Mouse (Mus musculus) embryonic facial prominence, embryonic 15.5 days (tissue): ENCODE measurements at regions not wholly inside any gene's neighbourhood (a gene's known extent, or its start where the extent isn't known, plus 50 kb on each side); places are given as distances from the start of the nearest gene placed in this dataset.

Experiments
- ATAC-seq: fragments of 200-750 bp; cut with Nextera tagmentation; 2 replicates; pipeline ENCODE4 v1.8.0; 2017; ENCODE audit warnings: low read depth, moderate TSS enrichment; ENCODE audit not compliant: insufficient number of reproducible peaks, low FRiP score, low TSS enrichment
- H3K27ac ChIP-seq: fragments of 300-500 bp; sonication (generic); replicated peaks from 2 replicates; pipeline ENCODE4 v1.5.1; 2015; ENCODE audit warnings: mild to moderate bottlenecking, inconsistent platforms
- H3K27me3 ChIP-seq: fragments of 300-500 bp; sonication (generic); 2 replicates; pipeline ENCODE4 v1.6.1; 2015; ENCODE audit warnings: inconsistent platforms
- H3K36me3 ChIP-seq: fragments of 300-500 bp; sonication (generic); 2 replicates; pipeline ENCODE4 v1.6.1; 2015; ENCODE audit warnings: mild to moderate bottlenecking, inconsistent platforms
- H3K4me1 ChIP-seq: fragments of 300-500 bp; sonication (generic); 2 replicates; pipeline ENCODE4 v1.6.1; 2015; ENCODE audit warnings: inconsistent platforms
- H3K4me2 ChIP-seq: fragments of 300-500 bp; sonication (generic); replicated peaks from 2 replicates; pipeline ENCODE4 v1.6.1; 2015; ENCODE audit warnings: mild to moderate bottlenecking, inconsistent platforms
- H3K4me3 ChIP-seq: fragments of 300-500 bp; sonication (generic); replicated peaks from 2 replicates; pipeline ENCODE4 v1.5.1; 2015; ENCODE audit warnings: mild to moderate bottlenecking, inconsistent platforms
- H3K9ac ChIP-seq: fragments of 300-500 bp; sonication (generic); 2 replicates; pipeline ENCODE4 v1.6.1; 2015; ENCODE audit warnings: inconsistent platforms
- H3K9me3 ChIP-seq: fragments of 300-500 bp; sonication (generic); replicated peaks from 2 replicates; pipeline ENCODE4 v1.6.1; 2016; ENCODE audit warnings: inconsistent platforms
- WGBS: fragments of 180-500 bp; shearing (Covaris S2); methylation state at CpG from one replicate; pipeline ENCODE4 v1.1.7; 2015; 5-methylcytosine and 5-hydroxymethylcytosine counted together

DNA sequence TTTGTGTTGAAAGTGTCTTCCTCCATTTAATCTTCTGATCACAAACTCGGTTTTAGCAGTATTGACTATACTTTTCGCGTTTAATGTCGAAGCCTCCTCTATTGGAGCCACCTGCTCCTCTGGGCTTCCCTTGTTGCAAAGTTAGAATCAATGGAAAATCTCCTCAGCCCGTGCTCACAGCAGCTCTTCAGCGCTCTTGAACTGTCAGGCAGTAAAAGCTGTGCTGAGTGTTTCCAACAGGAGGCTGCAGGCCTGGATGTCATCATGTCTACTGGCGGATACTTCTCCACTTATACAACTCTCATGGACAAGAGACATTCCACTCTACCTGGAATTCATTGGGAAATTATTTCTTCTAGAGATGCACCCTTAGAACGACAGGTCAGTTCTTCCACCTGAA lies 380.4 kb upstream of the Crim1 start:
- ATAC-seq, result no peak
- H3K27ac ChIP-seq, result no peak overlapping the region
- H3K4me1 ChIP-seq, result no peaks in the 10 kb centered on the region
- no peak overlapping the region for H3K9ac ChIP-seq
- H3K9me3 ChIP-seq, result no peaks in the 10 kb centered on the region
- no peak overlapping the region for H3K4me2 ChIP-seq
- H3K4me3 ChIP-seq, result no peak overlapping the region
- H3K36me3 ChIP-seq, result no peaks in the 10 kb centered on the region
- H3K27me3 ChIP-seq, result no peaks in the 10 kb centered on the region
- 78% methylated on average over 8 of the region's 8 CpGs for WGBS

DNA sequence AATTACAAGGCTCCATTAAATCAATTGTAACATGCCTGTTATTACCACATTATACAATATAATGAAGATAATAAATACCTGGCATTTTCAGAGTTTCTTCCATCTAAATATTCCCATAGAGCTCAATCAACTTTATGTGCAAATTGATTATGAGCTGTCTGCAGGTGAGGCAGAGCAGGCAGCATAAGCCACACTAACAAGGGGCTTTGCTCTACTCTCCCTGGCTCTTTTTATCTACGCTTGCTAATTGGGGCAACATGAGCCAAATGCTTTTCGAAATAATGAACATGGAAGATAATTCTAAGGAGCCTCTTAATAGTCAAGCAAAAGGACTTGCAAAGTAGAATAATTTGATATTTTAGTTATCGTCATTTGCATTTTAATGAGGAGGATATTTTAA lies 356.1 kb upstream of the Crim1 start:
- H3K4me3 ChIP-seq, result no peak overlapping the region
- no peak overlapping the region for H3K27ac ChIP-seq
- H3K27me3 ChIP-seq, result no peaks in the 10 kb centered on the region
- H3K4me2 ChIP-seq, result no peak overlapping the region
- H3K9ac ChIP-seq, result no peak overlapping the region
- 78% methylated on average over 3 of the region's 3 CpGs for WGBS
- no peaks in the 10 kb centered on the region for H3K36me3 ChIP-seq
- no peaks in the 10 kb centered on the region for H3K4me1 ChIP-seq
- H3K9me3 ChIP-seq, result no peaks in the 10 kb centered on the region
- 0 out of 2 replicates have a peak, but pooled peaks have one; percentile 39 for ATAC-seq

- Histone ChIP-seq H3K27me3 (no peaks in the 10 kb centered on the region), H3K4me1 (no peaks in the 10 kb centered on the region), H3K4me3 (no peak overlapping the region), H3K9ac (no peak overlapping the region), H3K36me3 (no peaks in the 10 kb centered on the region), H3K4me2 (no peak overlapping the region), H3K27ac (no peak overlapping the region), H3K9me3 (no peaks in the 10 kb centered on the region)
- ATAC-seq, result no peak
- WGBS, result 80% methylated on average over 3 of the region's 3 CpGs
Measured at GRCm38 (mm10) chr17:77874497-77874896, 325.6 kb upstream of the Crim1 start.

- Histone ChIP-seq H3K4me1 (no peaks in the 10 kb centered on the region), H3K27ac (no peak overlapping the region), H3K4me2 (no peak overlapping the region), H3K9me3 (no peaks in the 10 kb centered on the region), H3K36me3 (no peaks in the 10 kb centered on the region), H3K9ac (no peak overlapping the region), H3K27me3 (no peaks in the 10 kb centered on the region), H3K4me3 (no peak overlapping the region)
- 25% methylated on average over 2 of the region's 2 CpGs for WGBS
- ATAC-seq, result no peak
Measured at GRCm38 (mm10) chr17:77877016-77877415, 323.0 kb upstream of the Crim1 start.

DNA sequence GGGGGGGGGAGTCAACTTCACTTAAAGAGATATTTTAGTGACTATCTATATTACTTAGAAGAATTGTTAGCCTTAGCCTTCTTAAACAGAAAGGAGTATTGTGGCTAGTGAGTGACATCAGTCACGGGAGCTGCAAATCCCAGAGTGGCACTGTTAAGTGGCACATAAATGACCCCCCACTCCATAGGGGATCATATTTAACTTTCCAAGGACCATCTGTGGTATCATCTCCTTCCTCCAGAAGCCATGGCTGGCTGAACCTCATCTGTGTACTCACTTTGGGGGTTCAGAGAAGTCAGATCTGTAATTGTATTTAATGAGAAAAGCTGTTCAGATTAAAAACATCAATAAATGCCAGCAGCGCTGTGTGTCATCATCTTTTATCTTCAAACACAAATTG lies 314.9 kb upstream of the Crim1 start:
- H3K4me2 ChIP-seq, result no peak overlapping the region
- H3K27ac ChIP-seq, result no peak overlapping the region
- H3K9ac ChIP-seq, result no peak overlapping the region
- WGBS, result 84% methylated on average over 2 of the region's 2 CpGs
- H3K36me3 ChIP-seq, result no peaks in the 10 kb centered on the region
- H3K27me3 ChIP-seq, result no peaks in the 10 kb centered on the region
- no peak overlapping the region for H3K4me3 ChIP-seq
- ATAC-seq, result no peak
- no peaks in the 10 kb centered on the region for H3K4me1 ChIP-seq
- no peaks in the 10 kb centered on the region for H3K9me3 ChIP-seq

DNA sequence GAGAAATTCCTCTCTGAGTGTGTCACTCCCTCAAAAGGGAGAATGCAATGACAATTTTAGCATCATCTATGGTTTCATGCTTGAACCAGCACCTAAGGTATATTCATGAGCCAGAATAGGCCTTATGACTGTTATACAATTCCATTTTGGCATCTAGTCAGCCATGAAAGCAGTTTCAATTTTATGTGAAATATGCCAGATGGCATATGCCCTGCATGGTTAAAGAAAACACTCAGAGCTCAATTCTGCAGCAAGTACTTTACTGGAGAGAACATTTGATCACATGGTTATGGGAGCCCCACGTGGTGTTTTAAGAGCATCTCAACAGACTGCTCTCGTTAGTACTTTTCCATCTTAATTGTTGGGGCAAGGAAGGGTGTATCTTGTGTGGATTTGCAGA lies 310.9 kb upstream of the Crim1 start:
- Histone ChIP-seq H3K4me3 (no peak overlapping the region), H3K9me3 (no peaks in the 10 kb centered on the region), H3K9ac (no peak overlapping the region), H3K4me2 (no peak overlapping the region), H3K4me1 (no peaks in the 10 kb centered on the region), H3K27me3 (no peaks in the 10 kb centered on the region), H3K36me3 (no peaks in the 10 kb centered on the region), H3K27ac (no peak overlapping the region)
- no peak for ATAC-seq
- WGBS, result 43% methylated on average over 2 of the region's 2 CpGs

DNA sequence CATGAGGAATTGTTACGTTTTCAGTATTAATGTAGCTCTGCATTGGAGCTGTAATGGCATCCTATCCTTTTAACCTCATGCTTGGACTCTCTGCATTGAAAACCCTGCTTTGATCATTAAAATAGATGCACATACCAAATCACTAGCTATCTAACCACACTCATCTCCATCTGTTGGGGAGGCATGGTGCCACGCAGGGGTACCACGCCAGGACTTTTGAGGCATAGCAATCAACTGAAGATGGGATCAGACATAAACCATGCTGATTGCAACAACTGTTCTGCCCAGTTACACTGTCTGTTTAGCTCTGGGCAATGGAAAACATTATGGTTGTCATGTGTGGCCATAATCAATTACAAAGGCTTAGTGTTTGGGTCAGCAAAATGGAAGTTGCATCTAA lies 295.6 kb upstream of the Crim1 start:
- no peak overlapping the region for H3K27ac ChIP-seq
- no peaks in the 10 kb centered on the region for H3K27me3 ChIP-seq
- H3K4me2 ChIP-seq, result no peak overlapping the region
- no peaks in the 10 kb centered on the region for H3K4me1 ChIP-seq
- no peak overlapping the region for H3K9ac ChIP-seq
- no peak overlapping the region for H3K4me3 ChIP-seq
- no peaks in the 10 kb centered on the region for H3K36me3 ChIP-seq
- no peaks in the 10 kb centered on the region for H3K9me3 ChIP-seq
- no peak for ATAC-seq
- WGBS, result 79% methylated on average over 3 of the region's 3 CpGs

GRCm38 (mm10) chr17:77913962-77914450 lies 286.0 kb upstream of the Crim1 start:
- 77% methylated on average over 4 of the region's 4 CpGs for WGBS
- no peak overlapping the region for H3K4me3 ChIP-seq
- ATAC-seq, result no peak

DNA sequence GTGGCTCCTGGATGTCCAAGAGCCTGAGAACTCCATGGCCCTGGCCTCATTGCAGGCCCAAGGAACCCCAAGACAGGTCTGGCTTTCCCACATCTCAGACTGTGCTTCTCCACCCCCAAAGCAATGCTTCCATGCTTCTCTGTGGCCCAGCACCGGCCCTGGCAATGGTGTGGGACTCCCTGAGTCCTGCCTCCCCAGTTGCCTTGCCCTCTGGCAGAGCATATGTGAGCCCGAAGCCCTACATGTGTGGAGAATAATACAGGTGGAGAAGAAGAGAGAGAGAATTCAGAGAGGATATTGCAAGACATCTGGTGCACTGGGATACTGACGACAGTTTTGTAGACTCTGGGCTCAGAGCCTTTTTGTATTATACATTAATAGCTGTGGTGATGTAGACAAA lies 269.8 kb upstream of the Crim1 start:
- H3K9ac ChIP-seq, result no peak overlapping the region
- H3K9me3 ChIP-seq, result no peaks in the 10 kb centered on the region
- H3K4me1 ChIP-seq, result no peaks in the 10 kb centered on the region
- no peak overlapping the region for H3K4me3 ChIP-seq
- H3K36me3 ChIP-seq, result no peaks in the 10 kb centered on the region
- H3K27me3 ChIP-seq, result no peaks in the 10 kb centered on the region
- no peak for ATAC-seq
- H3K27ac ChIP-seq, result no peak overlapping the region
- no peak overlapping the region for H3K4me2 ChIP-seq
- WGBS, result 79% methylated on average over 3 of the region's 3 CpGs

More at GRCm38 (mm10) chr17:77913962-77914450, 286.0 kb upstream of the Crim1 start:
- Histone ChIP-seq H3K27me3 (no peaks in the 10 kb centered on the region), H3K9me3 (no peaks in the 10 kb centered on the region), H3K9ac (no peak overlapping the region), H3K4me1 (no peaks in the 10 kb centered on the region), H3K4me2 (no peak overlapping the region), H3K27ac (no peak overlapping the region), H3K36me3 (no peaks in the 10 kb centered on the region)

DNA sequence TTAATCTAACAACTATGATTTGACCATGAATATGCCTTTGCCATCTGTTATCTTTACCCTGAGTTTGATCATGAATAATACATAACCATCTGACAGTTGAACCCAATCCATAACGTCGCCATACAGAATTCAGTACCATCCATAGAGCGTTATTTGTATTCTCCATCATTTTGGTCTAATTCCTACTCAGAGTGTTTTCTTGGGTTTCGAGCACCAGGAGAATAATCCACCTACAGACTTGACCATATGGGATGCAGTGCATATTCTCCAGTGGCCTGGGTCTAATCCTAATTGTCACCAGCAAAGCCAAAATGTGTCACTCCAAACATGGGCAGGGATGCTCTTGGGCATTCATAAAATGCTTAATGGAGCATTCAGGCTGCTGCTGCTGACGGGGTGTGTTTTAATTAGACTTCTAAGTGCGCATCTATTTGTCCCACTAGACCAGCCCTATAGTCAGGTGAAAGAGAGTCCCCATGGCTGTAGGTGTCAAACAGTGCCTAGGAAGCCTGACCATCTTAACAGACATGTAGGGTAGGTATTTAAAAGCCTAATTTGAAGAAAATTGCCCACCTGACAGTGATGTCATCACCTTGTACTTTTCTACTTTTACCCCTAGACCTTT lies 269.0 kb upstream of the Crim1 start:
- H3K9ac ChIP-seq, result no peak overlapping the region
- no peak overlapping the region for H3K4me3 ChIP-seq
- H3K4me2 ChIP-seq, result no peak overlapping the region
- no peaks in the 10 kb centered on the region for H3K27me3 ChIP-seq
- no peaks in the 10 kb centered on the region for H3K4me1 ChIP-seq
- no peaks in the 10 kb centered on the region for H3K9me3 ChIP-seq
- WGBS, result 80% methylated on average over 6 of the region's 6 CpGs
- ATAC-seq, result no peak
- no peaks in the 10 kb centered on the region for H3K36me3 ChIP-seq
- H3K27ac ChIP-seq, result no peak overlapping the region

DNA sequence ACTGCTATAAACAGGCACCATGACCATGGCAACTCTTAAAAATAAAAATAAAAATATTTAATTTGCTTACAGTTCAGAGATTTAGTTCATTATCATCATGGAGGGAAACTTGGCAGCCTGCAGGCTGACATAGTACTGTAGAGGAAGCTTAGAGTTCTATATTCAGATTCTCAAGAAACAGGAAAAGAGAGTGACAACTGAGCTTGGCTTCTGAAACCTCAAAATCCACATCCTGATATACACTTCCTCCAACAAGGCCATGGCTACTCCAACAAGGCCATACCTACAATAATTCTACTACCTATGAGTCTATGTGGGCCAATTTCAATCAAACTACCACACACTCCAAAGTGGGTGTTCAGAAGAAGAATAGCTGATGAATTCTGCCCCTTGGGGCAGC lies 266.9 kb upstream of the Crim1 start:
- H3K4me1 ChIP-seq, result no peaks in the 10 kb centered on the region
- H3K9me3 ChIP-seq, result no peaks in the 10 kb centered on the region
- H3K27ac ChIP-seq, result no peak overlapping the region
- no peak overlapping the region for H3K9ac ChIP-seq
- no peak for ATAC-seq
- no peaks in the 10 kb centered on the region for H3K36me3 ChIP-seq
- H3K4me3 ChIP-seq, result no peak overlapping the region
- H3K4me2 ChIP-seq, result no peak overlapping the region
- H3K27me3 ChIP-seq, result no peaks in the 10 kb centered on the region

DNA sequence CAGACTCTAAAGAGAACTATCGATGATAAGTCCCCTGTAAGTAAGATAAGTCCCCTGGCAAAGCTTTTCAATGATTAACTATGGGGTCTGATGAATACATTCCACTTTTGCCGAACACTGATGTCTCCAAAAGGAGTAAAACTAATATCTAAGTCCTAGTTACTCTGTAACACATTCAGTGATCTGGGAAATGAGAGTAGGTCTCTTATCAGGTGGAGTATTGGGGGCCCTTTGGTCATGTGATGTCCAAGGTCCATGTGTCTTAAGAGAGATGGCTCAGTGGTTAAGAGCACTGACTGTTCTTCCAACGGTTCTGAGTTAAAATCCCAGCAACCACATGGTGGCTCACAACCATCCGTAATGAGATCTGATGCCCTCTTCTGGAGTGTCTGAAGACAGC lies 242.0 kb upstream of the Crim1 start:
- Histone ChIP-seq H3K27me3 (no peaks in the 10 kb centered on the region), H3K9me3 (no peaks in the 10 kb centered on the region), H3K4me1 (no peaks in the 10 kb centered on the region), H3K4me3 (no peak overlapping the region), H3K27ac (no peak overlapping the region), H3K36me3 (no peaks in the 10 kb centered on the region), H3K9ac (no peak overlapping the region), H3K4me2 (no peak overlapping the region)
- no peak for ATAC-seq
- 87% methylated on average over 4 of the region's 4 CpGs for WGBS
